Mouse (Mus musculus) right cerebral cortex, adult 18-20 months (tissue): ENCODE measurements around the gene Wfdc15a.
"Not testable (repeated sequence)": the region's sequence is repeated elsewhere in the genome, so short reads cannot be mapped to it uniquely, and the experiment has no call there.

Experiments used
- DNase-seq: peaks from one replicate; pipeline ENCODE4 v3.0.0; 2022; ENCODE audit warnings: mixed read lengths

Wfdc15a gene

DNA sequence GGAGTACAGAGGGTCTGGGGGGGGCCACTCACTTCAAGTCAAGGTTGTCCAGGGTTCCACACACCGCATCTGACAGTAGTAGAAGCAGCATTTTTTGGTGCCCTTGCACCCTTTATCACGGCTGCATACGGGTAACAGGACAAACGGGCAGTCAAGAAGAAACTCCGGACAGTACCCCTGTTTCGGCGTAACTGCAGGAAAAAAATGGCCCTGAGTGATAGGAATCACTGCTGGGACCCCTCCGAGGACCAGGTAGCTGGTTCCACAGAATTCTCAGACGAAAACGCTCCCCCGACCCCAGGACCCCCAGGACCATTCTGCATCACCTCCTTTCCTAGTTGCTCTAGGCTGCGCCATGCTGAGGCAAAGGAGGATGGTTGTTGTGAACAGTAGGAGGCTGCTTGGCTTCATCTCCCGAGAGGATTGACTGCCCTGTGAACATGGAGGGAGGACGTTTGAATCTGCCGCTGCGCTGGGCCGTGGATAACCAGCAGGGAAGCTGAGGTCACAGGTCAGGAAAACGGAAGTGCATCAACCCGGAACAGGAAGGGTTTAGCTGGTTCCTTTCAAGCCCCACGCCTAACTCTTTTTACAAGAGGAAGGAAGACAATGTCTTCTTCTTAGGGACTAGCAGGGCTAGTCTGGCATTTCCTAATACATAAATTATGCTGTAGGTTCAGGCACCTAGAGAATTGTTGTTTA is at the start of gene Wfdc15a:
Gene Wfdc15a, minus strand, starts transcription at position 505 of the 702 bp plus-strand sequence.
- no peak for DNase-seq

DNA sequence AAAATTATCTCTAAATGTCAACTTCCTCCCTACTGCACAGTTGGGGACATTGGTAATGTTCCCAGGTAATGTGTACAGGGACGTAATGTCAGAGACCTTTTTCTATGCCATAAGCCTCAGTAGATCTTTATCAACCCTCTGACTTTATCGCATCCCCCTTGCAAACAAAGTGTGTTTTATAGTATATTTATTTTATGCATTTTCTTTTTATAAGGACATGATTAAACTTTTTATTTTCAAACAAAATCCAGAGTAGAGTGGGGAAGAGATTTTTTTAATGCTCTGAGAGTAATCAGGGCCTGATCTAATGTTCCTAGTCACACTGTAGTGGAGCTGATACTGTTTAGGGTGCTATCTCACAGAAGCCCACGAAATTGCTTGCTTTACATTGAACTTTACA is 38.4 kb upstream of the Wfdc15a start, which contains the start of gene Svs2:
Gene Svs2, minus strand, starts transcription at position 101 of the 400 bp plus-strand sequence.
- DNase-seq = no peak

DNA sequence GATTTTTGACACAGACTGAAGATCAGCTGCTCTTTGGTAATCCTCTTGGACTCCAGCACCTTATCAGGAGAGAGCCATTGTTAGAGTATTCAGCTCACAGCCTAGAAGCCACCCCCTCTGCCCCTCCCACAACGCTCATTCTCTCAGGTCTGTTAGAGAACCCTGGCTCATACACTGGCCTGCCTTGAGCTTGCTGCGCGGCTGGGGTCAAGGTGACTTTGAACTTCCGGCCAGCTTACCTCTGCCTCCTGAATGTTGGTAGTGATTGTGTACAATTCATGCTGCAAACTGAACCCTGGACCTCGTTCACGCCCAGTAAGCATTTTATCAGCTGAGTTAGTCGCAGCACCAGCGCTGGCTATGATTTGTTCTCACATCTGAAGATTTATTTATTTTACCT is 32.7 kb upstream of the Wfdc15a start:
- no peak for DNase-seq

DNA sequence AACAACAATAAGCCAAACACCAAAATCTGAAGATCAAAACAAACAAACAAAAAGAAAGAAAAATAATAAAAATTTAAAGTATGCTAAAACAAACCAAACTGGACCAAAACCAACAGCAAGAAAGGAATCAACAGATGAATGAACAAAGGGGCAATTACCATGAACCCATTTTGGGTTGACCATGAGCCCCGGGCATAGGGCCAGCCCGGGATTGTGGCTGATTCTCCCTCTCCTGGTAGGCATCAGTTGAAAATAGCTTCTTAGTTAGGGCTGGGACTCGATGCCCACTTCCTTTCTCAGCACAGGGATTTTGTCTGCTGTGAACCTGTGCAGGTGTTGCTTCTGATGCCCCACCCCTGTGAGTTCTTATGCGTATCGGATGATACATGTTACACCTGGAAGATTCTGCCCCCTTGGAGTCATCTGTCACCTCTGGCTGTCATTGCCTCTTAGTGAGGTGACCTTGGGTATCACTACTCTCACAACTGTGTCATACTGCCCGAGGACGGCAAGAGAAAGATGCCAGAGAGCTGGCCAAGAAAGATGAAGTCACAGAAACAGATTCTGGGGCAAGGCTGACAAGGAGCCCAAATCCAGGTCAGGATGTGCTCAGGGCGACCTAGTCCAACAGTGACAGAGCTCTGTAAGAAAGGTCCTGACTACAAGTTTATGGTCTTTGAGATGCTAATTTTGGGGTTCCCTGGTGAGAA is 28.6 kb upstream of the Wfdc15a start:
- no peak for DNase-seq

DNA sequence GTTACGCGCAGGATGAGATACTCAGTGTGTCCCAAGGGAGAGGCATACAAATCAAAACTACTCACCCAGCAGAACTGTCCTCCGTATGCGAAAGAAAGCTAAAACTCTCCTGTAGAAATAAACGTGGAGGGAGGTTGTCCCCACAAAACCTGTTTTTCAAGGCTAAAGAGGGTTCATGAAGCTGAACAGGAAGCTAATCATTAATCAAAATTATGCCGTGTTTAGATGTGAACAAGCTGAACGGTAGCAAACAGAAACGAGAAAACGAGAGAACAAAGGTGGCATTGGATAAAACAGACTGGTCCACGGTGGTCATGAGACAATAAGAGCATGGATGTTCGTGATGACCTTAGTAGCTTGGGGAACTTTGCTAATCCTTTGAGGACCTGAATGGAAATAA is 21.6 kb upstream of the Wfdc15a start, which contains the start of gene Wfdc15b:
Gene Wfdc15b, minus strand, starts transcription at position 139 of the 400 bp plus-strand sequence.
- DNase-seq = no peak

DNA sequence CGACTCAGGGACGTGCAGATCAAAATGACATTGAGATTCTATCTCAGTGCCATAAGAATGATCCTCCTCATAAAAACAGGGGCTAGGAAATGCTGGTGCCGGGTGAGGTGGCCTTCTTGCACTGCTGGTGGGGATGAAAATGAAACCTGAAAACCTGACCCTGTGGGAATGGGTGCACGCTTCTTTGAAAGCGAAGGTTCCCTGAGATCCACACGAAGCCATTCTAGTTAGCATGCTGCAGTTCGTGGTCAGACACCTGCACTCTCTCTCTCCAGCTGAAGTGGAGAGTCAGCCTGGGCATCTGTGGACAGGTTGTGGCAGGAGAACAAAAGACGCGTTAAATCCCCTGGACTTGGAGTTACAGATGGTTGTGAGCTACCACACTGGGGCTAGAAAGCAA is 19.4 kb upstream of the Wfdc15a start:
- DNase-seq = no peak

DNA sequence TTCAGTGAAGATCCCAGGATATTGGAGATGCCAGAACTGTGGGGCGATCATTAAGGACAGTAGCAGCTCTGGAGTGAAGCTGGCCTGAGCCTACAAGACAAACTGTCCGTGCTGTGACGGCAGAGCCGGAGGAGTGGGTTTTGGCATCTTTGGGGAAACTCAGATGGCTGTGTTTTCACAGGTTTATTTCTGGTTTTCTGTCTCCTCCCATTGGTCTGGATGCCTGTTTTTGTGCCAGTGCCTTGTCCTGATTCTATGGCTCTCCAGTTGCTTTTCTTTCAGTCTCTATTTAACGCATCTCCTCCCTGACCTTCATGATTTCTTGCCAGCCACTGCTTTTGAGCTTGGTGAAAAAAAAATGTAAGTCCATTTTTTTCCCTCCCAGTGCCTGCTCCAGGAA is 12.8 kb upstream of the Wfdc15a start:
- DNase-seq = peak; percentile 43

DNA sequence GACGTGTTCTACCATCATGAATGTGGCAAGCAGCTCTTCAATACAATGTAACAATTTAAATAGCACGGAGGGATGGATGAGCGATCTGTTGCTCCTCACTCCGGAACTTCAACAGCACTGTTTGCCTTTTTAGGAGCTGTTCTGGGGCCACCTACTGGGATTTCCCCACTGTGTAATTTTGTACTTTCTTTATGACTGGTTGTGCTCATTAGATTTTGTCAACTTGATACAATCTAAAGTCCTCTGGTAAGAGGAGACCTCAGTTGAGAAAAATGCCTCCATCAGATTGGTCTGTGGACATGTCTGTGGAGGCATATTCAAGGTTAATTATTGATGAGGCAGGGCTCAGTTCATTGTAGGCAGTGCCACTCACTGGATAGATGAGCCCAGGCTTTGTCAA is 11.0 kb upstream of the Wfdc15a start:
- DNase-seq = no peak

DNA sequence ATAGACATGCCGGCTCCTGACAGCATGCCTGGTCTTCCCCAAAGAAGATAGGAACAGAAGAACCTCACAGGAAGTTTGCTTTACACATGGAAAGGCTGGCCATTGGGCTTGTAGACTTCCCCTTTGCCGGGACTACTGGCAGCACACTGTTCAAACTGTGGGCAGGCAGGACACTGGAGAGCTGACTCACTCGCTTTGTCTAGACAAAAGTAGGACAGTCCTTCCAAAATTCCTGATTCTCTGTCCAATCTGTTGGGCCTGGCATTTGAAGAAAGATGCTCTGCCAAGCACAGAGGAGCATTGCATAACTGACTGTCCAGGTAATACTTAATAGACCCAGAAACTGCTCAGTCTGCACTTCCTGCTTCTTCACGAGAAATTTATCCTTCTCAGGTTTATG is 6.7 kb upstream of the Wfdc15a start:
- DNase-seq = peak; percentile 44

DNA sequence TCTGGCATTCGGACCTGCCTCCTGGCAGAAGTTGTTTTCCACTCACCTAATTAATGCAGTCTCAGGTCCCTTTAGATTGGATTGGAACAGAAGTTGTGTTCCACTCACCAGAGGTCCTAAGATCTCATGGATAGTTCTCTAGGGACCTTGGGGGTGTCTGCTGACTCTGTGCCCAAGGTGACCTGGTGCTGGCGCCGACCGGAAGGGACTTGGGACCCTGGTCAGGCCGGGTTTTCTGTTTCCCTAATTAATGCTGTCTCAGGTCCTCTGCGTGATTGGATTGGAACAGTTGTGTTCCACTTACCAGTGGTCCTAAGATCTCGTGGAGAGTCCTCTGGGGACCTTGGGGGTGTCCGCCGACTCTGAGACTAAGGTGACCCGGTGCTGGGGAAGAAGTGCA is 6.1 kb upstream of the Wfdc15a start:
- DNase-seq = not testable (repeated sequence)

DNA sequence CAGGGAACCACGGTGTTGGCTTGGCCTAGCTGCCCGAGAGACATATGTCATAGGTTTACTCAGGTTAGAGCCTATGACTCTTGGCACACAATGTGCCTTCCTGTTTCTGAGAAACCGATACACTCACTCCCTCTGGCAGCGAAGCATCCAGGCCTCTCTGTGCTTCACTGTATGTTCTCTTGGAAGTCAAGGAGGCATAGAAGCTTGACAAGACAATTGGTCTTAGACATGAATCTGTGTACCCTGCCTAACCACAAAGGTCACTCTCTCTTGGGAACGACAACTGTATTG is 3.3 kb downstream of the Wfdc15a start:
- no peak for DNase-seq

DNA sequence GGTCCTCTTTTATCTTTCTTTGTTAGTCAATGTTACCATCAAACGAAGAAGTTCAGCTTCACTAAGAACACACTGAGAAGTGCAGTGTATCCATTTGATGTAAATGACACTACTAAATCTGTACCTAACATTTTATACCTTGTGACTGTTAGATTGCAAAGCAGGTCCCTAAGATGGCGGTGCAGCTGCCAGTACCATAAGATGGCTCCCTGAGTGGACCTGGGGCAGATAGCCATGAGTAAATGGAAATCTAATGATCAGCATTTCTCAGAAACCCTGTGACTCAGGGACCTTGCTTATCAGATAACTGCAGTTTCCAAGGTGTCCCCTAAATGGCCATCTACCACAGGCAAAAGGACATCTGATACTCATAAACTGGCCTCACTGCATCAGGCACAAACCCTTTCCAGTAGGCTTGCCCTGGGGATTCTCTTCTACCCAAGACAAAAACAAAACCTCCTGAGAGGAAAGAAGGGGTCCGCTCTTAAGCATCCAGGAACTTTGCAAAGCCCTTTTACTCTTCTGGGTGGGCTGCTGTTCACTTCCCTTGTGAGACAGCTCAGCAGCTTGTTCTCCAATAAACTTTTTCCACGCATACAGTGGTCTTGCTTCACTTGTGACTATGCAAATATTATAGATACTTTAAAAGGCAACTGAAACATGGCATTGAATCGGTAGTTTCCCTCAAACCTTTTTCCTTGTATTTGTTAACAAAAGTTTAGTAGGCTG is 3.8 kb downstream of the Wfdc15a start:
- DNase-seq = no peak

DNA sequence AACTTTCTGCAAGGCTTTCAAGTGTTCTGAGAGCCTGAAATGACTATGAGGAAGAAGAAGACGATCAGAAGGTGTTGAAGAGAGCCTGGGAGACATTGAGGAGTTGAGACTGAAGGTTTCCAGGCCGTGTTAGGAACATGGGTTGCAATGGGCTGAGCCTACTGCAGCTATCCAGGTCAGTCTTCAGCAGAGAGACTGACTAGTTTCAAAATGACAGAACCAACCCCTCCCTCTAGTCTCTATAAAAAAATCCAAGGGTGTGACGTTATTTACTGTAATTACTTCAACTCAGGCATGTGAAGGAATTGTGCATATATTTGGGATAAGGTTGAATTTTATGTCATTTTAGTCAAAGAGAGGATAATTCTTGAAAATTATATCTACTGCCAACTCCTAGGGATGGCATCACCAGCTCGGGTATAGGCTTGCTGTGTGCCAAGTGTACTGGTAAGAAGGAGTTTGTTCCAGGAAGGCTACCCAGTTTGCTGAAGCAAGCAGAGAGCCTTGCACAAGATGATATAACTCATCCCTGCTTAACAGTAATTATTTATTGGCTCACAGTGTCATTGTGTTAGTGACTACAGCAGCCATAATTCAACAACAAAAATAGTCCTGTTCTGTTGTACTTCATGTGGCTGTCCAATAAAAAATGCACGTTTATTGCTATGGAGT is 4.8 kb downstream of the Wfdc15a start:
- no peak for DNase-seq

DNA sequence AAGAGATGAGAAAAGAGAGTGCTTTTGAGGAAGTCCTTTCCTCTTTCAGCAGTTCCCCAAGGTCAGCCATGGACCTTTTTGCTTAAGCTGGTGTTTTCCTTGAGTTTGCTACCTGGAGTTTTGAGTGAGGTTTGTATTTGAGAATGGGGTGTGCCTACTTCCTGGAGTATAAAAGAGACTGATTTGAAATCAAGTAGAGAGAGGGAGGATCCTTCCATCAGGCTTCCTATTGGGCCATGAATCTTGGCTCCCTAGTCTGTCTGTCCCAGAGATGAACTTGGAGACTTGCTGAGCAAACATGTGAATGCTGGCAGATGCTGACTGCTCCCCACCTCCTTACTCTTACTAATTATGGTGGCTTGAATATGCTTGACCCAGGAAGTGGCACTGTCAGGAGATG is 7.7 kb downstream of the Wfdc15a start:
- DNase-seq = no peak

DNA sequence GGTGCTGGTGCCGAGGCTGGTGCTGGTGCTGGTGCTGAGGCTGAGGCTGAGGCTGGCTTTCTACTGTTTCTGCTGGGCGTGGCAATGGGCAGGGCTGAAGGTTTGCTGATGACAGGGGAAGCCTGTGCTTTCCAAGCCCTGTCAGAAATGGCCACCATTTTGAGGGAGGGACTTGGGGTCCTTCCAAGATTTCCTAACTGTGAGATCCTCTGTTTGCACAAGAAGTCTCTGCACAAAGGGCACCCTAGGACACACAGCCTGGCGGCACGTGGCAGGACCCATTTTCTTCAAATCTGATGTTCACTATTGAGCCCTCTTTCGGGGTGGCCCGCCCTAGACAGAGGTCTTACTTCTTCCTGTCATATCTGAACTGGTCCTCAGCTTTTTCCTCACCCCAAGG is 9.4 kb downstream of the Wfdc15a start, which contains the start of gene Wfdc12:
Gene Wfdc12, minus strand, starts transcription at position 33 of the 400 bp plus-strand sequence.
- DNase-seq = no peak

DNA sequence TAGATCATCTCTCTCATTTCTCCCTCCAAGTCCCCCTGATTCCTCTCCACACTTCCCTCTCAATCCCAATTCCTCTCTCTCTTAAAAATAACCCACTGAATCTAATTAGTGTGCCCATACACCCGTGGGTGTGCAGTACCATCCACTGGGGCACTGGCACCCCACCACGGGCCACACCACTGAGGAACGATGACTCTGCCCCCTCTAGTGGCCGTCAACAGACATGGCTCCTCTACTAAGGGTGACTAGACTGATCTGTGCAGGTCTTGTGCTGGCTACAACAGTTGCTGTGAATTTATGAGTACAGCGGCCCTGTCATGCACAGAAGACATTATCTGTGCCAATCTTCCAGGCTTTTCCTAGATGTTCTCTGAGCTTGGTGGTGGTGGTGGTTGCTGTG is 11.2 kb downstream of the Wfdc15a start:
- no peak for DNase-seq

DNA sequence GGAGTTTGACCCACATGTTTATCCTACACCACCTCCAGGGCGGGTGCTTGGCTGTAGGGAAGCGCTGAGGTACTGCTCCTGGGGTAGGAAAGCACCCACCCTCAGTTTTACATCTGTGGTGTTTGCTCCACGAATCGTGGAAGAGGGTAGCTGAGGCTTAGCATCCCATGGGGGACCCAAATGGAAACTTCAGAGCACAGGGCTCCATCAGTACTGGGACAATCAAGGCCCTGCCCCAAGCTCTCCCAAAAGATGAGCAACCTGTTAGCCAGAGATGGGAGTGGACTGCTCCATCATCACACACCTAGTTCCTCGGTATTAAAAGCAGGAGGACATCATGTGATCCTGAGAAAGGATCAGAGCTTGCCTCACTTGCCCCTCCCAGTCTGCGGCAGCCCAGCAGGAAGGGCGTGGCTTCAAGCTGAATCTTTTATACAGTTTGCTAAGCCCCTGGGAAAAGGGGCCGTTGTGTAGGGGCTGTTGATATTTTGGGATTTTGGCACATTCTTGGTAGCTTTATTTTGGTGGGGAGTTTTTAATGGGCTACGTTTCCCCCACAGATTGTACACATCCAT is 15.7 kb downstream of the Wfdc15a start:
- no peak for DNase-seq

DNA sequence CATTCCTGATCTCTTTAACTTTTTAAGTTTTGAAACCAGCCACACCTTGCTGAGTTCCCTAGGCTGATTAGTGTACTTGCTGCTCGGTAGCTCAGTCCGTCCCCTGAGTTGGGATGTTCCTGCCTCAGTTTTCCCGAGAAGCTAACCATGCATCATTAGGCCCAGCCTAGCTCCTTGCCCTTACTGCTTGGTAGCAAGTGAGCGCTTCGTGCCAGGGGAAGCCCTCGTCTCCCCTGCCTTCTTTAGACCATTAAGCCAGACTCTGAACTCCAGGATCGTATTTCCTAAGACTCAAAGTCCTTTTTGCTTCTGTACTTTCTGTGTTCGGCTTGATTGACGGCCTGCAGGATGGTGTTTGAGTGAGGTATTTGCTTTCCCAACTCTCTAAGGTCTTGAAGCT is 16.6 kb downstream of the Wfdc15a start:
- no peak for DNase-seq

DNA sequence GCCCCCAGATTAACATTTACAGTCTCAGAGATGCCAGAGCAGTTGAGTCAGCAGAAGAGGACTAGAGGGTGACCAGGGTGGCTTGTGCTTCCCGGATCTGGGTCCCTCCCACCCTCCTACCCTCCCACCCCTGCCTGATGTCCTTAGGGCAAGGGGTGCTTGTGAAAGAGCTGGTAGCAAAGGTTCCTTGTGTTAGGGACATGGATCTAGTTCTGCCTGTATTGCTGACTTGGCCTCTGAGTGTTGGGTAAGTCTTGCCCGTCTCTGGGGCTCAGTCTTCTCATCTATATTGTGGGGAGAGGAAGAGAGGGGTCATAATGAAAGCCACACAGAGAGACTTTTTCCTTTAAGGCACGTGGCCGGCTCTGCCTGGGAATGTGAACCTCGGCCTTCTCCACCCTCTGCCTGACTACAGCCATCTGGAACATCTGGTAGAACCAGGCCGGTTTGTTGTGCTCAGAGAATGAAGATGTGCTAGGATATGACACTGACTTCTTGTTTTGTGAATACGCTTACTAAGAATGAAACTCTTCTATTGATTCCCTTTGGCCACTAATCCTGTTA is 17.2 kb downstream of the Wfdc15a start, which contains the start of gene Wfdc5:
Gene Wfdc5, minus strand, starts transcription at position 51 of the 564 bp plus-strand sequence.
- no peak for DNase-seq

DNA sequence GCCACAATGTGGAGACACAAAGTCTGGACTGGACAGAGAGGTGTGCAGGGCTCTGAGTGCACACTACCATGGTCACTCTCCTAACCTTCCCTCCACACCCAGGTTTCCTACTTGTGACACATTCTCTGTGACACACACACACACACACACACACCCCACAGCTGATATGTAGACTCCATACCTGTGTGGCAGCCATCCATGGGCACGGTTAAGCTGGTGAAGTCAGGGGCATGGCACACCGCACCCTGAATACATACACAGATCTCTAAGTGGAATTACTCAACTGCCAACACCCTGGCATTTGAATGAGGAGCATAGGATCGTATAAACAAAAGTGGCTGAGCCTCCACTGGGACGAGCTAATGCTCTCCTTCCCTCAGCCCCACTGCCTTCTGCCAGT is 19.2 kb downstream of the Wfdc15a start:
- DNase-seq = no peak

DNA sequence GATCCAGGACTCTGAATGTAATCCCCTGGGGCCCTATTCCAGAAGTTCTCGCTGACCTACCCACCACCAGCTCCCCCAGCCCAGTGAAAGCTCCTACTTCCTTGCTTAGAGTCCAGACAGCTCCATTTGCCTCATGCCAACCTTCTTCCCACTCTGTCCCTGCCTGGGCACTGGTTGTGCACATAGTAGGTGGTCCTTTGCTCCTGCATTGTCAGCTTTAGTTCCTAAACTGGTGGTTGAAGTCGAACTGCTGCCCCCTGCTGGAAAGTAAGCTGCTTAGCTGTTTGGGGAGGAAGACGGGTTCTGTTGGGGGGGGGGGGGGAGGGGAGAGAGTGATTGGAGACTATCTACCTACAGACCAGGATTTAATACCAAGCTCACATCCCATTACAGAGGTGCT is 19.8 kb downstream of the Wfdc15a start:
- DNase-seq = no peak

DNA sequence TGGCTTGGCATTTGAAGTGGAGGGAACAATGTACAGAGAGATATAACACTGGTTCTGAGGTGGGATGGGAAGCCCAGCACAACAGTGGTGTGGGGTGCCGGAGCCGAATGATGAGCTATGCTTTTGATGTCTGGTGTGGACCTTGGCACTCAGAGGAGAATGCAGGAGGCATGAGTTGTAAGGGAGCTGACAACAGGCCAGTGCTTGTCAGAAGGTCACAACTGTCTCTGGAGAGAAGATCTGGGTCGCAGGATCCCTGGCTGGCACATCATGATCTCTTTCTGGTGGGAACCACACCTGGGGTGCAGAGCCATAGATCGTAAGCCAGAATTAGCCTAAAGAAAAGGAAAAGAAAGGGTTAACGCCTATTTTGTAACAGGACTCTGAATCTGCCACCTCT is 22.1 kb downstream of the Wfdc15a start:
- no peak for DNase-seq

DNA sequence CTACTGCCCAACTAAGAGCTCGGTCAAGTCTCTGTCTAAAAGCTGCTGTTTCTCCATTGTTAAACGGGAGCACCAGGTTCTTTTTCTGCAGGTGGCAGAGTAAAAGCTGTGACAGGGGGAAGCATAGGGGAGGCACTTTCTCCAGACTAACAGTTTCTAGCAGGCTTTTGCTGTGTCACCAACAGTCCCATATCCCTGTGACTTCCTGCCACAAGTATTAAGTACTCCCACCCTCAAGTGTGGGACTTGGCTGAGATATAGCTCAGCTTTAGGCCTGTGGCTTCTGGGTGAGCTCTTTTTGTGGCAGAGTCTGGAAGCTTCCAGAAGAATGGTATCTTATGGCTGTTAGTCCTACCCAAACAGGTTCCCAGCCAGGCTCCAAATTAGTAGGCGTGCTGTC is 24.1 kb downstream of the Wfdc15a start:
- no peak for DNase-seq
